Mouse (Mus musculus) embryonic facial prominence, embryonic 10.5 days (tissue): ENCODE measurements at regions not wholly inside any gene's neighbourhood (a gene's known extent, or its start where the extent isn't known, plus 50 kb on each side); places are given as distances from the start of the nearest gene placed in this dataset.

Experiments
- DNase-seq: peaks from one replicate; pipeline ENCODE4 v3.0.0-alpha.2; 2017; ENCODE audit warnings: low spot score
- H3K27ac ChIP-seq: fragments of 300-500 bp; sonication (generic); replicated peaks from 2 replicates; pipeline ENCODE4 v1.5.1; 2016; ENCODE audit warnings: mild to moderate bottlenecking
- H3K27me3 ChIP-seq: fragments of 300-500 bp; sonication (generic); replicated peaks from 2 replicates; pipeline ENCODE4 v1.6.1; 2016; ENCODE audit warnings: low read depth, mild to moderate bottlenecking; ENCODE audit not compliant: poor library complexity, severe bottlenecking
- H3K36me3 ChIP-seq: fragments of 300-500 bp; sonication (generic); replicated peaks from 2 replicates; pipeline ENCODE4 v1.6.1; 2016; ENCODE audit warnings: mild to moderate bottlenecking, moderate library complexity
- H3K4me1 ChIP-seq: fragments of 300-500 bp; sonication (generic); 2 replicates; pipeline ENCODE4 v1.6.1; 2016
- H3K4me3 ChIP-seq: fragments of 300-500 bp; sonication (generic); 2 replicates; pipeline ENCODE4 v1.5.1; 2016; ENCODE audit warnings: mild to moderate bottlenecking, moderate library complexity
- H3K9me3 ChIP-seq: fragments of 300-500 bp; sonication (generic); 2 replicates; pipeline ENCODE4 v1.6.1; 2016; ENCODE audit warnings: mild to moderate bottlenecking
- WGBS: fragments of 180-500 bp; shearing (Covaris S2); methylation state at CpG from one replicate; pipeline ENCODE4 v1.1.7; 2016; 5-methylcytosine and 5-hydroxymethylcytosine counted together

GRCm38 (mm10) chr5:144668060-144668459 lies 93.6 kb downstream of the Tmem130 start:
- H3K27ac ChIP-seq, result no peak overlapping the region
- H3K27me3 ChIP-seq, result 0 out of 2 replicates have a peak, but pooled peaks cover 10% of the 10 kb centered on the region
- H3K4me1 ChIP-seq, result no peaks in the 10 kb centered on the region
- no peaks in the 10 kb centered on the region for H3K36me3 ChIP-seq
- 88% methylated on average over 3 of the region's 3 CpGs for WGBS
- H3K9me3 ChIP-seq, result 0 out of 2 replicates have a peak, but pooled peaks cover 3% of the 10 kb centered on the region
- no peak for DNase-seq
- no peak overlapping the region for H3K4me3 ChIP-seq

- Histone ChIP-seq H3K9me3 (no peaks in the 10 kb centered on the region), H3K27ac (no peak overlapping the region), H3K4me1 (no peaks in the 10 kb centered on the region), H3K4me3 (no peak overlapping the region), H3K27me3 (no peaks in the 10 kb centered on the region), H3K36me3 (no peaks in the 10 kb centered on the region)
- no peak for DNase-seq
- 90% methylated on average over 13 of the region's 13 CpGs for WGBS
Observed at GRCm38 (mm10) chr5:144678815-144679750, 82.5 kb downstream of the Tmem130 start.

GRCm38 (mm10) chr5:144684184-144684583 lies 77.4 kb downstream of the Tmem130 start:
- WGBS, result 86% methylated on average over 1 of the region's 1 CpGs

More at GRCm38 (mm10) chr5:144684184-144684583, 77.4 kb downstream of the Tmem130 start:
- H3K36me3 ChIP-seq, result no peaks in the 10 kb centered on the region
- no peak overlapping the region for H3K27ac ChIP-seq
- H3K4me1 ChIP-seq, result peaks cover 9% of the 10 kb centered on the region
- H3K9me3 ChIP-seq, result no peaks in the 10 kb centered on the region
- H3K27me3 ChIP-seq, result no peaks in the 10 kb centered on the region
- H3K4me3 ChIP-seq, result no peak overlapping the region
- no peak for DNase-seq
